Mouse (Mus musculus): ENCODE results near the gene 4930407I10Rik.

GRCm38 (mm10) chr15:82065511-82065910 is 6.6 kb downstream of the 4930407I10Rik start:
- TF ChIP-seq MAZ (IDR thresholded peaks at IDR 0.05; ENCODE audit: low read depth, low read length): no peak
- no peak for TF ChIP-seq CHD2 (IDR thresholded peaks at IDR 0.05; ENCODE audit: low read length)
- TF ChIP-seq USF1 (IDR thresholded peaks at IDR 0.05; ENCODE audit: low read depth, low read length): no peak
- TF ChIP-seq ELF1 (IDR thresholded peaks at IDR 0.05; ENCODE audit: low read depth, low read length): no peak
- TF ChIP-seq MAFK (IDR thresholded peaks at IDR 0.05; ENCODE audit: borderline replicate concordance, low read depth, low read length): no peak
- TF ChIP-seq CTCF (IDR thresholded peaks at IDR 0.05 in 2 of 3, conservative IDR thresholded peaks at IDR 0.05 in 1 of 3; ENCODE audit: control insufficient read depth in 1 of 3, insufficient read depth in 1 of 3, low read depth in 2 of 3, low read length in 3 of 3, poor library complexity in 1 of 3, severe bottlenecking in 1 of 3): peak; percentile 74 to 85 (median 75)
- no peak for TF ChIP-seq MEF2A (IDR thresholded peaks at IDR 0.05; ENCODE audit: extremely low read depth, insufficient replicate concordance, low read depth, low read length, poor library complexity, severe bottlenecking)
- TF ChIP-seq ZC3H11A (IDR thresholded peaks at IDR 0.05; ENCODE audit: low read depth, low read length): peak; percentile 73
- no peak for TF ChIP-seq POLR2A (IDR thresholded peaks at IDR 0.05; ENCODE audit: control insufficient read depth in 1 of 2, insufficient read depth in 1 of 2, low read depth in 1 of 2, low read length in 2 of 2, poor library complexity in 1 of 2)
- no peak for TF ChIP-seq JUND (IDR thresholded peaks at IDR 0.05; ENCODE audit: low read depth, low read length)
- no peak for TF ChIP-seq NRF1 (IDR thresholded peaks at IDR 0.05; ENCODE audit: insufficient read depth, low read depth, low read length, poor library complexity, severe bottlenecking)

Data from MEL (cell line).